Mouse (Mus musculus) myocyte (in vitro differentiated cells): ENCODE data around the gene Mst1r.

ENCODE experiments used
- CEBPB ChIP-seq: IDR thresholded peaks from 2 replicates; pipeline ENCODE4 v1.6.1; 2011; ENCODE audit warnings: mild to moderate bottlenecking, moderate library complexity; ENCODE audit not compliant: poor library complexity, insufficient read depth, severe bottlenecking
- E2F4 ChIP-seq: IDR thresholded peaks from one replicate; pipeline ENCODE4 v1.6.1; 2011; ENCODE audit warnings: mild to moderate bottlenecking, control low read depth, moderate library complexity; ENCODE audit not compliant: insufficient read depth
- MYOD1 ChIP-seq, 3 experiments: IDR thresholded peaks; one replicate each; pipeline ENCODE4 v1.6.1; 2011; ENCODE audit warnings: control low read depth in 2 of 3, low read depth in 2 of 3, mild to moderate bottlenecking in 2 of 3, moderate library complexity in 1 of 3; ENCODE audit not compliant: insufficient read length in 2 of 3, control insufficient read depth in 1 of 3
- MYOG ChIP-seq, 3 experiments: IDR thresholded peaks; one replicate each; pipeline ENCODE4 v1.6.1; 2011; ENCODE audit warnings: control low read depth in 2 of 3, low read depth in 2 of 3, mild to moderate bottlenecking in 2 of 3; ENCODE audit not compliant: insufficient read length in 2 of 3, control insufficient read depth in 1 of 3, insufficient read depth in 1 of 3
- POLR2A ChIP-seq: IDR thresholded peaks from one replicate; pipeline ENCODE4 v1.6.1; 2011; ENCODE audit warnings: low read depth, mild to moderate bottlenecking, control low read depth, moderate library complexity; ENCODE audit not compliant: insufficient read length
- POLR2AphosphoS2 ChIP-seq: IDR thresholded peaks from one replicate; pipeline ENCODE4 v1.6.1; 2011; ENCODE audit warnings: low read depth, control low read depth; ENCODE audit not compliant: insufficient read length
- SRF ChIP-seq: IDR thresholded peaks from one replicate; pipeline ENCODE4 v1.6.1; 2011; ENCODE audit warnings: low read depth; ENCODE audit not compliant: control insufficient read depth, insufficient read length
- TCF12 ChIP-seq: IDR thresholded peaks from one replicate; pipeline ENCODE4 v1.6.1; 2011; ENCODE audit warnings: mild to moderate bottlenecking, control low read depth; ENCODE audit not compliant: poor library complexity, insufficient read depth, severe bottlenecking
- USF1 ChIP-seq: IDR thresholded peaks from one replicate; pipeline ENCODE4 v1.6.1; 2011; ENCODE audit warnings: low read depth, mild to moderate bottlenecking, control low read depth, moderate library complexity

DNA sequence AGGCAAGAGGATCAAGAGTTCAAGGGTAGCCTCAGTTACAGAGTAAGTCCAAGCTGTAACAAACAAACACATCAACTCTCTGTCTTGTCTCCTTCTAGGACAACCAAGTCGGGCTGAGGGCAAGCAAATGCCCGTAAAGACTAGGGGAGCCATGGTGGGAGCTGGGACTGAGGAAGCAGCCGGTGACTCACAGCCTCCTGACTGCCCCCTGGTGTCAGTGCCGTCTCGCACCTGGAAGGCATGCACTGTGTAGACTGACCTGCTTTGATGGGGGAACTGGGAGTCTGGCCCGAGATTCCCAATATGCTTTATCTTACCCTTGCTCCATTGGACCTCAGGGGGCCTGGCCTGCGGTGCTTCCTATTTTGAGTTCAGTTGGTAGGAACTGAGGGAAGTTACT, 16.3 kb downstream of the Mst1r start:
- no peak for TF ChIP-seq CEBPB
- TF ChIP-seq USF1: no peak
- TF ChIP-seq POLR2AphosphoS2: no peak
- no peak for TF ChIP-seq POLR2A
- no peak for TF ChIP-seq MYOG (IDR thresholded peaks at IDR 0.05; ENCODE audit: control insufficient read depth in 1 of 3, insufficient read depth in 1 of 3, insufficient read length in 2 of 3, low read depth in 2 of 3)
- TF ChIP-seq E2F4: no peak
- TF ChIP-seq SRF: no peak
- no peak for TF ChIP-seq MYOD1 (IDR thresholded peaks at IDR 0.05; ENCODE audit: control insufficient read depth in 1 of 3, insufficient read length in 2 of 3, low read depth in 2 of 3)
- TF ChIP-seq TCF12: no peak
